In the genomic region with DNA sequence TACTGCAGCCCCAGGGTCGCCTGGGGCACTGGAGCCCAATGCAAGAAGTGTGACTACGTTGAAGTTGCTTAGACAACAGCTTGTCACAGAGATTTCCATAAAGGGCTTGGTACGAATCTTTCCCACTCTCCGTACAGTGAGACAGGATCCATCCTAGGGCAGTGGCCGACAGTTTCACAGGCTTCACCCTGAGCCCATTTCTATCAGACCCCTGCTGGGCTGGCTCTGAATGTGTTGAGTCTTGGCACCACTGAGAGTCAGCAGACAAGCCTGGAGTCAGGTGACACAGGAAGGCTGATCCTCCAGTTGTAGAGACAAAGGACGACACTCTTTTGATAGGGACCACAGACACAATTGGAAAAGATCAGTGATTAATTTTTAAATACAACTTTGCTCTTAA, we compare ENCODE assay signal across 9 mouse cellular contexts.
"Had no signal": no experiment of that assay in that cellular context is flagged by ENCODE, and none has a peak within 500 bp of the region (broad histone marks: within the 10 kb centered on the region; RNA-seq: fewer than 3 reads in every experiment).

No protein-coding gene starts in this region.

- DNase-seq: kidney, postnatal 14 days; layer of hippocampus, postnatal 36 days; lung, adult 18-20 months; thymus, postnatal 4 days had no signal

- H3K4me1 ChIP-seq: kidney, embryonic 15.5 days had no signal

- H3K27me3 ChIP-seq: kidney, embryonic 15.5 days; limb, embryonic 13.5 days; neural tube, embryonic 12.5 days had no signal

- H3K4me3 ChIP-seq: kidney, embryonic 15.5 days; limb, embryonic 13.5 days; neural tube, embryonic 12.5 days had no signal

- H3K27ac ChIP-seq: kidney, embryonic 15.5 days; limb, embryonic 13.5 days; liver, embryonic 14.5 days; neural tube, embryonic 12.5 days; stomach, postnatal 0 days had no signal
